Mouse (Mus musculus): ENCODE measurements around the gene D5Ertd577e. TPM values are rescaled to one million over a fixed set of nuclear protein-coding genes. Genes with fewer than 3 reads are reported as not detected.

Gene D5Ertd577e
- polyA plus RNA-seq (2014; fragmentation: Illumina TruSeq; extraction: RNeasy Lipid Tissue Mini Kit (QIAGEN cat#74804); ENCODE audit: low read depth, low replicate concordance): not detected

DNA sequence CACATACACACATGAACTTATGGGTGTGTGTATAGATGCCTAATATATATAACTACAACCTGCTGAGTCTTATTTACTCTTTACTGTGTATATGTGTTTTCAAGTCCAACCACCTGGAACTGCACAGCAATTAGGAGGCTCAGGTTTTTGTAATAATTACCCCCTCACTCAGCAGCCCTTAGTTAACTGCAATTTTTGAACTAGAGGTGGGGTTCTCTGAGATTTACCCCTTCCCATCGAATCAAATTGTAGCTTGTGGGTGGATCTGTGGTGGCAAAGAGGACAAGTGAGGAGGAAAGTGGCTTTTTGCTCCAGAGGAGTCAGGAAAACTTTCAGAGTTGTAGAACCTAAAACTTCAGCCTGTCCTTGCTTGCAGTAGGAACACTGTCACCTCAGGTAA, at the start of gene D5Ertd577e:
D5Ertd577e (plus strand) TSS at position 301 of the 400 bp plus-strand sequence.

DNA sequence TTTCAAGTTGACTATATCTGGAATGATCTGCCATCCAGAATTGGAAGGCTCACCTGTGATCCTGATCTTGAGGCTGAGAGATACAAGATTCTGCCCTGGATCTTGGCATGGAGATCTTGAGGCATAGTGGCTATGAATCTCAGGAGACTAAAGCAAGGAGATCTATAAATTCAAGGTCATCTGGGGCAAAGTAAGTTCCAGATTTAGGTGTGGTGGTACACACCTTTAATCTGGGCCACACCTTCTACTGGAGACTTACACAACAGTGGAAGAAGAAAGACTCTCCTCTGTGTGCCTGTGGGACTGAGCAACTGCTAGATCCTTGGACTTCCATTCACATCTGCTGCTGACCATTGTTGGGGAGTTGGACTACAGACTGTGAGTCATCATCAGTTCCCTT, 53.9 kb downstream of the D5Ertd577e start, which contains the start of gene Gm3286:
Gm3286 (plus strand) TSS at position 301 of the 400 bp plus-strand sequence.

Other genes with a start within 250 kb of the D5Ertd577e start
- gene Gm10424, start 184.0 kb upstream of the D5Ertd577e start, polyA plus RNA-seq (2014; fragmentation: Illumina TruSeq; extraction: RNeasy Lipid Tissue Mini Kit (QIAGEN cat#74804); ENCODE audit: low read depth, low replicate concordance): not detected
- not detected for gene Gm3259, start 150.9 kb upstream of the D5Ertd577e start, polyA plus RNA-seq (2014; fragmentation: Illumina TruSeq; extraction: RNeasy Lipid Tissue Mini Kit (QIAGEN cat#74804); ENCODE audit: low read depth, low replicate concordance)
- gene Gm3286, start 54.0 kb downstream of the D5Ertd577e start, polyA plus RNA-seq (2014; fragmentation: Illumina TruSeq; extraction: RNeasy Lipid Tissue Mini Kit (QIAGEN cat#74804); ENCODE audit: low read depth, low replicate concordance): not detected
- gene Gm7971, start 138.1 kb downstream of the D5Ertd577e start, polyA plus RNA-seq (2014; fragmentation: Illumina TruSeq; extraction: RNeasy Lipid Tissue Mini Kit (QIAGEN cat#74804); ENCODE audit: low read depth, low replicate concordance): not detected